Mouse (Mus musculus) monocyte, adult 5-6 weeks (primary cell): ENCODE data around the gene Otulinl. TPM values are rescaled to one million over a fixed set of nuclear protein-coding genes. Genes with fewer than 3 reads are reported as not detected.

Source experiments
- ATAC-seq: fragments of 153-309, 156-312 bp; replicated peaks from 2 replicates; pipeline ENCODE4 v1.8.0; 2017; ENCODE audit warnings: mild to moderate bottlenecking; ENCODE audit not compliant: low TSS enrichment, insufficient number of reproducible peaks, severe bottlenecking, poor library complexity, low FRiP score
- total RNA-seq: library from RNA; stranded (forward); fragments of 200-1000, 200-491, 200-594 nt; gene quantifications from 3 replicates; pipeline ENCODE4 v1.2.3, GENCODE M21; 2017

Otulinl gene
- total RNA-seq, 1 experiment from 2014 or later, result 158 TPM

GRCm38 (mm10) chr15:27625890-27626255 lies 55.5 kb downstream of the Otulinl start:
- ATAC-seq, result no peak

- peak; percentile 74 for ATAC-seq
These were observed 56.1 kb downstream of the Otulinl start for GRCm38 (mm10) chr15:27625014-27625889.

- ATAC-seq, result no peak
These were observed 58.1 kb downstream of the Otulinl start for GRCm38 (mm10) chr15:27623286-27623685.

GRCm38 (mm10) chr15:27620475-27621185 lies 60.7 kb downstream of the Otulinl start:
- ATAC-seq, result no peak

GRCm38 (mm10) chr15:27619683-27620082 lies 61.7 kb downstream of the Otulinl start:
- no peak for ATAC-seq

- no peak for ATAC-seq
These were observed 62.4 kb downstream of the Otulinl start for GRCm38 (mm10) chr15:27618778-27619533.

- no peak for ATAC-seq
These were observed 64.2 kb downstream of the Otulinl start for GRCm38 (mm10) chr15:27617227-27617626.

- ATAC-seq, result peak; percentile 33
These were observed 65.2 kb downstream of the Otulinl start for GRCm38 (mm10) chr15:27616159-27616558.

- ATAC-seq, result no peak
These were observed 68.1 kb downstream of the Otulinl start for GRCm38 (mm10) chr15:27613255-27613654.

GRCm38 (mm10) chr15:27612533-27613221 lies 68.7 kb downstream of the Otulinl start:
- peak; percentile 80 for ATAC-seq

- no peak for ATAC-seq
These were observed 71.8 kb downstream of the Otulinl start for GRCm38 (mm10) chr15:27609554-27609953.

GRCm38 (mm10) chr15:27605252-27605651 lies 76.1 kb downstream of the Otulinl start:
- ATAC-seq, result no peak

Other genes with a start within 250 kb of the Otulinl start
- 12.1 to 17.2 TPM (median 12.3 TPM) in 3 replicates for gene Ank, start 214.9 kb downstream of the Otulinl start, total RNA-seq
- gene Otulin, start 50.9 kb downstream of the Otulinl start, total RNA-seq, result 78.2 to 132 TPM (median 118 TPM) in 3 replicates